8 mouse cellular contexts compared by ENCODE assay signal in the genomic region with DNA sequence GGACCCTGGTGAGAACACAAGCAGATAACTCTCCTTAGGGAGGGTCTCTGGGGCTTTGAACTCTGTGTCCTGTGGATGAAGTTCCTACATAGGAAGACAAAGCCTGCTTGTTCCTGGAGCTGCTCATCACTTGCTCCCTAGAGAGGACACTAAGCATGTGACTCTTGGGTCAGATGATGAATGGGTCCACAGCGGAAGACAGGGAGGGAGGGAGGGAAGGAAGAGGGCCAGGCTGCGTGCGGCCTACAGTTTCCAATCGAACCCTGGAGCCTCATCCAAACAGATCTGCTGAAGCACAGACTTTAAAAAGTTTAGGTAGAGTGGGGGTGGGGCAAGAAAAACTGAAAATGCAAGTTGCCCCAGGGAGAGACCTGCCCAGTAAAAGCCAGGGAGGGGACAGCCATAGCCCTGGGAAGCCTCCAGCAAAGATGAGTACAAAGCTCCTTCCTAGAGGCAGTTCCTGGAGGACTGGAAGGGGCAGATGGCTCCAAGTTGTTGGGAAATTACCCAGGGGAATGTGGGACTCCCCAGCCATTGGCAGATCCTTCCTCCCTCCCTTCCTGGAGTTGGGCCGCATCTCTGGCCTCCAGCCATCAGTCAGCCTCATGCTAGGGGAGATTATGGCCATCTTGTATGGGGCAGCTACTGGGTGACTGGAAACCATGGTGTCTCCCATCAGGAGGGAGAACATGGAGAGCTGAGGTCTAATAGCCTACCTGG. TPM values are rescaled to one million over a fixed set of nuclear protein-coding genes. Genes with fewer than 3 reads are reported as not detected.
DNase-seq lines count a peak whose midpoint lies in the region; ATAC-seq and TF ChIP-seq lines count a peak whose summit lies in the region.
"Had no signal": no experiment of that assay in that cellular context is flagged by ENCODE, and none has a peak within 500 bp of the region (broad histone marks: within the 10 kb centered on the region; RNA-seq: fewer than 3 reads in every experiment).

No protein-coding gene starts in this region.

- peak overlapping the region; percentile 31 for H3K9ac ChIP-seq in liver, embryonic 13.5 days
- H3K9ac ChIP-seq: limb, embryonic 15.5 days had no signal

- DNase-seq in MN1 (ENCODE audit: low spot score): peak; percentile 40
- DNase-seq in gastrocnemius, postnatal 25 days: peak; percentile 39
- DNase-seq in liver, embryonic 13.5 days: no peak
- DNase-seq in right cerebral cortex, postnatal 14 days: no peak
- DNase-seq in thymus, postnatal 14 days: no peak

- TF ChIP-seq CTCF in bone marrow, adult 2 months (IDR thresholded peaks at IDR 0.05; ENCODE audit: control insufficient read depth, insufficient read depth, low read length): no peak

- no peaks in the 10 kb centered on the region for H3K27me3 ChIP-seq in liver, embryonic 13.5 days
- H3K27me3 ChIP-seq: limb, embryonic 15.5 days had no signal

- no peak overlapping the region for H3K4me3 ChIP-seq in bone marrow, adult 2 months (replicated peaks; ENCODE audit: control insufficient read depth, low read depth, low read length)
- peak overlapping the region; percentile 95 for H3K4me3 ChIP-seq in liver, embryonic 13.5 days (replicated peaks)

- 62% methylated on average over 5 of the region's 5 CpGs for WGBS in bone marrow, adult 2 months
- WGBS in liver, embryonic 13.5 days (ENCODE audit: insufficient replicate concordance): 72% methylated on average over 5 of the region's 5 CpGs

- peak overlapping the region; percentile 2; the same call in 1 of the 2 replicates for H3K27ac ChIP-seq in bone marrow, adult 2 months (ENCODE audit: control insufficient read depth, insufficient read depth, low read depth, low read length, poor library complexity)
- H3K27ac ChIP-seq in liver, embryonic 13.5 days: peak overlapping the region; percentile 54
- H3K27ac ChIP-seq: limb, embryonic 15.5 days had no signal

- no peaks in the 10 kb centered on the region for H3K9me3 ChIP-seq in liver, embryonic 13.5 days (replicated peaks)
- H3K9me3 ChIP-seq: limb, embryonic 15.5 days had no signal

- H3K4me1 ChIP-seq in bone marrow, adult 2 months (ENCODE audit: control insufficient read depth, insufficient read depth, low read length): peaks cover 2% of the 10 kb centered on the region; the same call in 1 of the 2 replicates
- peaks cover 45% of the 10 kb centered on the region for H3K4me1 ChIP-seq in liver, embryonic 13.5 days (replicated peaks)

- no peak for ATAC-seq in liver, embryonic 13.5 days (ENCODE audit: low read depth)
- ATAC-seq in inflammation-experienced regulatory T-cells, adult 6 months: no peak

- peaks cover 35% of the 10 kb centered on the region for H3K36me3 ChIP-seq in liver, embryonic 13.5 days

- TF ChIP-seq POLR2A in bone marrow, adult 2 months (IDR thresholded peaks at IDR 0.05; ENCODE audit: borderline replicate concordance, control insufficient read depth, low read depth, low read length): no peak

- peak overlapping the region; percentile 83 for H3K4me2 ChIP-seq in liver, embryonic 13.5 days

RNA-seq across cellular contexts. Expression of a gene that starts 1.7 kb away (rescaled TPM):
- 24.1 and 26.7 TPM in 2 replicates for polyA plus RNA-seq in bone marrow, adult 2 months (2011; ENCODE audit: insufficient read depth, insufficient read length, low replicate concordance, missing spikeins)
- total RNA-seq in gastrocnemius, postnatal 25 days (2021): 10 to 100 TPM in 1 of 2 experiments, 1 to 10 TPM in 1; 9.8 to 13.9 TPM
- polyA plus RNA-seq in liver, embryonic 13.5 days (2015; fragmentation: Nextera tagmentation; extraction: Ambion mirVana): 24.9 and 30.1 TPM in 2 replicates
- polyA plus RNA-seq in inflammation-experienced regulatory T-cells, adult 6 months (2017; shearing (Covaris generic)): 10 to 100 TPM; 64.1 to 75.8 (median 73.6) TPM

RNA-seq across cellular contexts. Expression of a gene that starts 22.0 kb away (rescaled TPM):
- polyA plus RNA-seq in bone marrow, adult 2 months (2011; ENCODE audit: insufficient read depth, insufficient read length, low replicate concordance, missing spikeins): not detected in 2 replicates
- under 1 TPM; 0.08 to 0.18 TPM for total RNA-seq in gastrocnemius, postnatal 25 days (2021)
- not detected in 2 replicates for polyA plus RNA-seq in liver, embryonic 13.5 days (2015; fragmentation: Nextera tagmentation; extraction: Ambion mirVana)
- not detected for polyA plus RNA-seq in inflammation-experienced regulatory T-cells, adult 6 months (2017; shearing (Covaris generic))

RNA-seq across cellular contexts. Expression of a gene that starts 49.8 kb away (rescaled TPM):
- polyA plus RNA-seq in bone marrow, adult 2 months (2011; ENCODE audit: insufficient read depth, insufficient read length, low replicate concordance, missing spikeins): 48.9 and 62.6 TPM in 2 replicates
- 10 to 100 TPM; 58.9 to 66.0 TPM for total RNA-seq in gastrocnemius, postnatal 25 days (2021)
- 71.1 and 77.5 TPM in 2 replicates for polyA plus RNA-seq in liver, embryonic 13.5 days (2015; fragmentation: Nextera tagmentation; extraction: Ambion mirVana)
- 100 to 1,000 TPM in 2 of 3 experiments, 10 to 100 TPM in 1; 86.0 to 104 (median 100) TPM for polyA plus RNA-seq in inflammation-experienced regulatory T-cells, adult 6 months (2017; shearing (Covaris generic))

RNA-seq across cellular contexts. Expression of a gene that starts 50.9 kb away (rescaled TPM):
- polyA plus RNA-seq in bone marrow, adult 2 months (2011; ENCODE audit: insufficient read depth, insufficient read length, low replicate concordance, missing spikeins): not detected in 2 replicates
- total RNA-seq in gastrocnemius, postnatal 25 days (2021): 100 to 1,000 TPM in 1 of 2 experiments, 10 to 100 TPM in 1; 87.8 to 132 TPM
- polyA plus RNA-seq in liver, embryonic 13.5 days (2015; fragmentation: Nextera tagmentation; extraction: Ambion mirVana): 0.10 TPM in 2 replicates
- not detected for polyA plus RNA-seq in inflammation-experienced regulatory T-cells, adult 6 months (2017; shearing (Covaris generic))

Comparison
In these comparisons a context has a peak if more than half of its experiments do, and no peak if none do; other contexts are left out.
1. DNase-seq: peak in MN1 (single experiment) and gastrocnemius, postnatal 25 days (single experiment); none in liver, embryonic 13.5 days (single experiment), right cerebral cortex, postnatal 14 days (single experiment) and thymus, postnatal 14 days (single experiment).